Mouse (Mus musculus): Measurements from ENCODE around the gene Ptges. TPM values are rescaled to one million over a fixed set of nuclear protein-coding genes. Genes with fewer than 3 reads are reported as not detected.

Ptges gene
- total and polyA plus RNA-seq, 3 experiments = not detected

- Histone ChIP-seq H3K4me1 (ENCODE audit: control insufficient read depth in 1 of 2, insufficient read depth in 2 of 2, low read length in 2 of 2) (peaks cover 0 to 1% of the 10 kb centered on the region in 2 experiments; a peak in 2 of 4 replicates), H3K27me3 (ENCODE audit: control insufficient read depth in 1 of 2, insufficient read depth in 2 of 2, low read length in 2 of 2) (no peaks in the 10 kb centered on the region), H3K36me3 (ENCODE audit: control insufficient read depth in 1 of 2, insufficient read depth in 2 of 2, low read length in 2 of 2) (peaks cover 0 to 5% of the 10 kb centered on the region in 2 experiments; a peak in 1 of 4 replicates), H3K79me2 (ENCODE audit: control insufficient read depth, insufficient read depth, low read length, poor library complexity) (no peaks in the 10 kb centered on the region; the same call in 1 of the 2 replicates), H3K9ac (ENCODE audit: control insufficient read depth, low read depth, low read length, poor library complexity, severe bottlenecking) (no peak overlapping the region), H3K27ac (ENCODE audit: control insufficient read depth, low read depth, low read length) (no peak overlapping the region), H3K9me3 (replicated peaks; ENCODE audit: insufficient read depth, low read length) (no peaks in the 10 kb centered on the region), H3K4me3 (ENCODE audit: control insufficient read depth in 1 of 2, insufficient read depth in 1 of 2, low read depth in 2 of 2, low read length in 2 of 2) (no peak overlapping the region)
- no peak for DNase-seq (ENCODE audit: low read depth, low spot score)
- no peak for TF ChIP-seq ELF1 (IDR thresholded peaks at IDR 0.05; ENCODE audit: low read depth, low read length)
- TF ChIP-seq CHD2 (IDR thresholded peaks at IDR 0.05; ENCODE audit: low read length) = no peak
- no peak for TF ChIP-seq MAX (IDR thresholded peaks at IDR 0.05; ENCODE audit: low read length)
- no peak for TF ChIP-seq HCFC1 (IDR thresholded peaks at IDR 0.05; ENCODE audit: low read depth, low read length)
- no peak for TF ChIP-seq ZMIZ1 (IDR thresholded peaks at IDR 0.05; ENCODE audit: low read depth, low read length)
- no peak for TF ChIP-seq ETS1 (IDR thresholded peaks at IDR 0.05; ENCODE audit: low read depth, low read length)
- no peak for TF ChIP-seq E2F4 (IDR thresholded peaks at IDR 0.05; ENCODE audit: borderline replicate concordance, low read depth, low read length)
- no peak for TF ChIP-seq ZNF384 (IDR thresholded peaks at IDR 0.05; ENCODE audit: low read depth, low read length)
- no peak for TF ChIP-seq MXI1 (IDR thresholded peaks at IDR 0.05; ENCODE audit: low read depth, low read length)
- no peak for TF ChIP-seq RAD21 (IDR thresholded peaks at IDR 0.05; ENCODE audit: low read depth, low read length)
Measured at GRCm38 (mm10) chr2:30936808-30937207, 7.1 kb upstream of the Ptges start.

- Histone ChIP-seq H3K4me3 (ENCODE audit: control insufficient read depth in 1 of 2, insufficient read depth in 1 of 2, low read depth in 2 of 2, low read length in 2 of 2) (no peak overlapping the region), H3K27me3 (ENCODE audit: control insufficient read depth in 1 of 2, insufficient read depth in 2 of 2, low read length in 2 of 2) (no peaks in the 10 kb centered on the region), H3K79me2 (ENCODE audit: control insufficient read depth, insufficient read depth, low read length, poor library complexity) (no peaks in the 10 kb centered on the region; the same call in 1 of the 2 replicates), H3K27ac (ENCODE audit: control insufficient read depth, low read depth, low read length) (no peak overlapping the region), H3K9ac (ENCODE audit: control insufficient read depth, low read depth, low read length, poor library complexity, severe bottlenecking) (no peak overlapping the region), H3K9me3 (replicated peaks; ENCODE audit: insufficient read depth, low read length) (no peaks in the 10 kb centered on the region), H3K36me3 (ENCODE audit: control insufficient read depth in 1 of 2, insufficient read depth in 2 of 2, low read length in 2 of 2) (no peaks in the 10 kb centered on the region), H3K4me1 (ENCODE audit: control insufficient read depth in 1 of 2, insufficient read depth in 2 of 2, low read length in 2 of 2) (0 out of 4 replicates have a peak, but pooled peaks cover 0 to 3% of the 10 kb centered on the region in 2 experiments)
- DNase-seq (ENCODE audit: low read depth, low spot score) = peak; percentile 81
- TF ChIP-seq NRF1 (IDR thresholded peaks at IDR 0.05; ENCODE audit: insufficient read depth, low read depth, low read length, poor library complexity, severe bottlenecking) (no peak), POLR2A (IDR thresholded peaks at IDR 0.05; ENCODE audit: control insufficient read depth in 1 of 2, insufficient read depth in 1 of 2, low read depth in 1 of 2, low read length in 2 of 2, poor library complexity in 1 of 2) (no peak), SIN3A (IDR thresholded peaks at IDR 0.05; ENCODE audit: low read length) (0 out of 2 replicates have a peak, but pooled peaks have one; percentile 30), KAT2A (conservative IDR thresholded peaks at IDR 0.05; ENCODE audit: low read depth, low read length) (no peak), CHD2 (IDR thresholded peaks at IDR 0.05; ENCODE audit: low read length) (no peak), POLR2AphosphoS5 (IDR thresholded peaks at IDR 0.05; ENCODE audit: borderline replicate concordance, low read depth, low read length) (no peak), UBTF (IDR thresholded peaks at IDR 0.05; ENCODE audit: borderline replicate concordance, insufficient read depth, low read depth, low read length) (no peak), GATA1 (IDR thresholded peaks at IDR 0.05; ENCODE audit: low read depth, low read length) (no peak), MEF2A (IDR thresholded peaks at IDR 0.05; ENCODE audit: extremely low read depth, insufficient replicate concordance, low read depth, low read length, poor library complexity, severe bottlenecking) (no peak), SMC3 (IDR thresholded peaks at IDR 0.05; ENCODE audit: low read depth, low read length) (peak; percentile 60), EP300 (IDR thresholded peaks at IDR 0.05; ENCODE audit: low read depth in 1 of 2, low read length in 2 of 2) (no peak), GABPA (IDR thresholded peaks at IDR 0.05; ENCODE audit: low read depth, low read length) (no peak), TAL1 (IDR thresholded peaks at IDR 0.05; ENCODE audit: low read length) (no peak), RCOR1 (IDR thresholded peaks at IDR 0.05; ENCODE audit: low read depth, low read length) (no peak), RAD21 (IDR thresholded peaks at IDR 0.05; ENCODE audit: low read depth, low read length) (peak; percentile 76), USF2 (IDR thresholded peaks at IDR 0.05; ENCODE audit: borderline replicate concordance in 1 of 2, insufficient read depth in 1 of 2, low read depth in 1 of 2, low read length in 2 of 2) (no peak), E2F4 (IDR thresholded peaks at IDR 0.05; ENCODE audit: borderline replicate concordance, low read depth, low read length) (no peak), POLR2AphosphoS2 (IDR thresholded peaks at IDR 0.05; ENCODE audit: low read length) (no peak), MXI1 (IDR thresholded peaks at IDR 0.05; ENCODE audit: low read depth, low read length) (no peak), ZMIZ1 (IDR thresholded peaks at IDR 0.05; ENCODE audit: low read depth, low read length) (no peak), ETS1 (IDR thresholded peaks at IDR 0.05; ENCODE audit: low read depth, low read length) (no peak), BHLHE40 (IDR thresholded peaks at IDR 0.05; ENCODE audit: borderline replicate concordance, low read depth, low read length) (no peak), TBP (IDR thresholded peaks at IDR 0.05; ENCODE audit: low read depth, low read length) (peak; percentile 55; the same call in 1 of the 2 replicates), CTCF (IDR thresholded peaks at IDR 0.05 in 2 of 3, conservative IDR thresholded peaks at IDR 0.05 in 1 of 3; ENCODE audit: control insufficient read depth in 1 of 3, insufficient read depth in 1 of 3, low read depth in 2 of 3, low read length in 3 of 3, poor library complexity in 1 of 3, severe bottlenecking in 1 of 3) (peak; percentile 85 to 93 (median 85)), ZKSCAN1 (IDR thresholded peaks at IDR 0.05; ENCODE audit: low read depth, low read length) (no peak), CHD1 (IDR thresholded peaks at IDR 0.05; ENCODE audit: low read depth, low read length) (no peak)
Measured at GRCm38 (mm10) chr2:30933917-30934450, 4.3 kb upstream of the Ptges start.
